Mouse (Mus musculus): ENCODE data around the gene Cacna1d. TPM values are rescaled to one million over a fixed set of nuclear protein-coding genes. Genes with fewer than 3 reads are reported as not detected.

Cacna1d gene
- total and polyA plus RNA-seq, 3 experiments: 0.04 to 0.66 (median 0.08) TPM

- dilution Hi-C loops (cut with MboI; ENCODE audit: extremely low pct_ligation_motif_present, extremely low pct_unique_long_range_greater_than_20kb, low sequenced_read_pairs) (no loop called here), in situ Hi-C loops (cut with MboI; ENCODE audit: low pct_ligation_motif_present, low pct_unique_long_range_greater_than_20kb, low sequenced_read_pairs) (no loop called here)
- Histone ChIP-seq H3K27ac (ENCODE audit: insufficient read depth, low read depth) (no peak overlapping the region), H3K4me3 (replicated peaks in 1 of 3; ENCODE audit: low read depth in 2 of 3, low read length in 2 of 3, poor library complexity in 1 of 3) (no peak overlapping the region), H3K4me1 (ENCODE audit: control insufficient read depth in 1 of 2, insufficient read depth in 2 of 2) (0 out of 4 replicates have a peak, but pooled peaks cover 0 to 3% of the 10 kb centered on the region in 2 experiments), H3K9me3 (replicated peaks; ENCODE audit: low read length) (no peaks in the 10 kb centered on the region), H3K9ac (ENCODE audit: insufficient read depth, low read depth) (no peak overlapping the region), H3K36me3 (replicated peaks in 1 of 2; ENCODE audit: control insufficient read depth in 1 of 2, insufficient read depth in 1 of 2, low read length in 1 of 2) (no peaks in the 10 kb centered on the region), H3K27me3 (replicated peaks) (no peaks in the 10 kb centered on the region), H3K4me2 (ENCODE audit: insufficient read depth, low read depth, poor library complexity, severe bottlenecking) (no peak overlapping the region), H3K79me2 (replicated peaks; ENCODE audit: control insufficient read depth, extremely low read depth, insufficient read depth, poor library complexity, severe bottlenecking) (no peaks in the 10 kb centered on the region)
- no peak for DNase-seq (ENCODE audit: extremely low read depth)
- TF ChIP-seq MEF2A (IDR thresholded peaks at IDR 0.05; ENCODE audit: borderline replicate concordance, low read depth, low read length) (no peak), JUN (IDR thresholded peaks at IDR 0.05; ENCODE audit: insufficient read depth, low read depth, low read length) (no peak), TCF12 (IDR thresholded peaks at IDR 0.05; ENCODE audit: low read depth, low read length) (no peak), BHLHE40 (IDR thresholded peaks at IDR 0.05; ENCODE audit: low read depth, low read length) (no peak), RAD21 (IDR thresholded peaks at IDR 0.05; ENCODE audit: low read depth, low read length) (no peak), NRF1 (IDR thresholded peaks at IDR 0.05; ENCODE audit: low read depth, low read length) (no peak), SMC3 (IDR thresholded peaks at IDR 0.05; ENCODE audit: low read depth, low read length) (no peak), NELFE (IDR thresholded peaks at IDR 0.05; ENCODE audit: low read depth, low read length) (no peak), IRF4 (IDR thresholded peaks at IDR 0.05; ENCODE audit: low read depth, low read length) (no peak), KAT2A (IDR thresholded peaks at IDR 0.05; ENCODE audit: insufficient replicate concordance, low read length) (no peak), MAX (IDR thresholded peaks at IDR 0.05; ENCODE audit: low read length) (no peak), SIN3A (IDR thresholded peaks at IDR 0.05; ENCODE audit: low read length) (no peak), USF2 (conservative IDR thresholded peaks at IDR 0.05; ENCODE audit: low read depth, low read length) (no peak), MXI1 (IDR thresholded peaks at IDR 0.05; ENCODE audit: low read depth, low read length) (no peak), RCOR1 (conservative IDR thresholded peaks at IDR 0.05; ENCODE audit: low read depth, low read length) (no peak)
These were observed 322.9 kb downstream of the Cacna1d start for GRCm38 (mm10) chr14:30168387-30168786.

- no peak overlapping the region for H3K4me3 ChIP-seq (replicated peaks in 1 of 3; ENCODE audit: low read depth in 2 of 3, low read length in 2 of 3, poor library complexity in 1 of 3)
- in situ Hi-C loops (cut with MboI; ENCODE audit: low pct_ligation_motif_present, low pct_unique_long_range_greater_than_20kb, low sequenced_read_pairs) (no loop called here), dilution Hi-C loops (cut with MboI; ENCODE audit: extremely low pct_ligation_motif_present, extremely low pct_unique_long_range_greater_than_20kb, low sequenced_read_pairs) (no loop called here)
- H3K9me3 ChIP-seq (replicated peaks; ENCODE audit: low read length): no peaks in the 10 kb centered on the region
- H3K36me3 ChIP-seq (replicated peaks in 1 of 2; ENCODE audit: control insufficient read depth in 1 of 2, insufficient read depth in 1 of 2, low read length in 1 of 2): no peaks in the 10 kb centered on the region
- H3K9ac ChIP-seq (ENCODE audit: insufficient read depth, low read depth): no peak overlapping the region
- no peak for TF ChIP-seq MAZ (IDR thresholded peaks at IDR 0.05; ENCODE audit: low read depth, low read length)
- no peak for TF ChIP-seq ELF1 (IDR thresholded peaks at IDR 0.05; ENCODE audit: low read depth, low read length)
- TF ChIP-seq PAX5 (IDR thresholded peaks at IDR 0.05; ENCODE audit: low read length): no peak
- no peak for TF ChIP-seq MYC (IDR thresholded peaks at IDR 0.05; ENCODE audit: low read depth, low read length)
- no peak for TF ChIP-seq KAT2A (IDR thresholded peaks at IDR 0.05; ENCODE audit: insufficient replicate concordance, low read length)
- TF ChIP-seq POLR2AphosphoS2 (IDR thresholded peaks at IDR 0.05; ENCODE audit: low read depth, low read length): no peak
- TF ChIP-seq SMC3 (IDR thresholded peaks at IDR 0.05; ENCODE audit: low read depth, low read length): no peak
- TF ChIP-seq USF1 (IDR thresholded peaks at IDR 0.05; ENCODE audit: low read depth, low read length): no peak
- no peak for TF ChIP-seq TBP (conservative IDR thresholded peaks at IDR 0.05; ENCODE audit: low read depth, low read length)
- no peak for TF ChIP-seq CHD2 (IDR thresholded peaks at IDR 0.05; ENCODE audit: low read length)
- no peak for TF ChIP-seq POLR2A (IDR thresholded peaks at IDR 0.05; ENCODE audit: low read depth, low read length)
- TF ChIP-seq NRF1 (IDR thresholded peaks at IDR 0.05; ENCODE audit: low read depth, low read length): no peak
- TF ChIP-seq EP300 (IDR thresholded peaks at IDR 0.05; ENCODE audit: low read length): no peak
- no peak for TF ChIP-seq ZMIZ1 (IDR thresholded peaks at IDR 0.05; ENCODE audit: low read depth, low read length)
- no peak for TF ChIP-seq TCF12 (IDR thresholded peaks at IDR 0.05; ENCODE audit: low read depth, low read length)
- TF ChIP-seq IRF4 (IDR thresholded peaks at IDR 0.05; ENCODE audit: low read depth, low read length): no peak
- no peak for TF ChIP-seq CTCF (conservative IDR thresholded peaks at IDR 0.05 in 1 of 2, IDR thresholded peaks at IDR 0.05 in 1 of 2; ENCODE audit: low read depth in 2 of 2, low read length in 2 of 2)
- TF ChIP-seq JUND (conservative IDR thresholded peaks at IDR 0.05; ENCODE audit: low read depth, low read length): no peak
- no peak for TF ChIP-seq RAD21 (IDR thresholded peaks at IDR 0.05; ENCODE audit: low read depth, low read length)
- no peak for TF ChIP-seq USF2 (conservative IDR thresholded peaks at IDR 0.05; ENCODE audit: low read depth, low read length)
- no peak overlapping the region for H3K4me2 ChIP-seq (ENCODE audit: insufficient read depth, low read depth, poor library complexity, severe bottlenecking)
- 0 out of 4 replicates have a peak, but pooled peaks cover 0 to 5% of the 10 kb centered on the region in 2 experiments for H3K4me1 ChIP-seq (ENCODE audit: control insufficient read depth in 1 of 2, insufficient read depth in 2 of 2)
- no peaks in the 10 kb centered on the region for H3K27me3 ChIP-seq (replicated peaks)
- no peak for DNase-seq (ENCODE audit: extremely low read depth)
- no peak overlapping the region for H3K27ac ChIP-seq (ENCODE audit: insufficient read depth, low read depth)
- H3K79me2 ChIP-seq (replicated peaks; ENCODE audit: control insufficient read depth, extremely low read depth, insufficient read depth, poor library complexity, severe bottlenecking): no peaks in the 10 kb centered on the region
These were observed 323.6 kb downstream of the Cacna1d start for GRCm38 (mm10) chr14:30167606-30168005.

Data from CH12.LX (cell line).